Mouse (Mus musculus): ENCODE measurements around the gene Ctnnd2. TPM values are rescaled to one million over a fixed set of nuclear protein-coding genes. Genes with fewer than 3 reads are reported as not detected.

The Ctnnd2 gene
- polyA plus RNA-seq, 1 experiment from 2014 or later = 0.85 TPM

DNA sequence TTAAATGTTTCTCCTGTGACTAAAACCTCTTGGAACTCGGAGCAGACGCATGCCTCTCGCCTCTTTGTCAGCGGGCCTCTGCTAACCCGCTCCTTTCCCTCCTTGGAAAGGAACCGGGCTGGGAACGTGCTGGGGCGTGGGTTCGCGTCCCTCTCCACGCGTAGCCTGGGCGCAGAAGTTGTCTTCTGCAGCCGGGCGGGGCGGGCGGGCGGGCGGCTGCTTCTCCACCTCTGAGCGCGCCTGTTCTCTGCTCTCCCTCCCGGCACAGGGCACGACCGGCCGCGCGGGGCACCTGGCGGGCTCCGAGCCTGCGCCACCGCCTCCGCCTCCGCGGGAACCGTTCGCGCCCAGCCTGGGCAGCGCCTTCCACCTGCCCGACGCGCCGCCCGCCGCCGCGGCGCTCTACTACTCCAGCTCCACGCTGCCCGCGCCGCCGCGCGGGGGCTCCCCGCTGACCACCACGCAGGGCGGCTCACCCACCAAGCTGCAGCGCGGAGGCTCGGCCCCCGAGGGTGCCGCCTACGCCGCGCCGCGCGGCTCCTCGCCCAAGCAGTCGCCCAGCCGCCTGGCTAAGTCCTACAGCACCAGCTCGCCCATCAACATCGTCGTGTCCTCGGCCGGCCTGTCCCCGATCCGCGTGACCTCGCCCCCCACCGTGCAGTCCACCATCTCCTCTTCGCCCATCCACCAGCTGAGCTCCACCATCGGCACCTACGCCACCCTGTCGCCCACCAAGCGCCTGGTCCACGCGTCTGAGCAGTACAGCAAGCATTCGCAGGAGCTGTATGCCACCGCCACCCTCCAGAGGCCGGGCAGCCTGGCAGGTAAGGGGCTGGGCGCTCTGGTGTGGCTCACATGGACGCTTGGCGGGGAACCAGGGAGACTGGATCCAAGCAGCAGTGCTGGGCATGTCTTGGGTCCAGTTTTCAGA is 474.4 kb downstream of the Ctnnd2 start:
- ATAC-seq (replicated peaks; ENCODE audit: low FRiP score) = no peak
- DNase-seq (ENCODE audit: low spot score) = peak; percentile 33
- H3K9me3 ChIP-seq (ENCODE audit: control insufficient read depth, low read length) = no peaks in the 10 kb centered on the region
- no peak overlapping the region for H3K27ac ChIP-seq (ENCODE audit: low read depth, low read length)
- no peaks in the 10 kb centered on the region for H3K36me3 ChIP-seq (ENCODE audit: control insufficient read depth, insufficient read depth, low read length)
- H3K9ac ChIP-seq (ENCODE audit: low read depth, low read length) = no peak overlapping the region
- H3K27me3 ChIP-seq (replicated peaks; ENCODE audit: control insufficient read depth, insufficient read depth, low read length) = peaks cover 28% of the 10 kb centered on the region
- H3K4me2 ChIP-seq = peak overlapping the region; percentile 78
- peak overlapping the region; percentile 52 for H3K4me3 ChIP-seq (ENCODE audit: low read depth, low read length)
- H3K4me1 ChIP-seq (replicated peaks; ENCODE audit: control insufficient read depth, insufficient read depth, low read length) = no peaks in the 10 kb centered on the region
- WGBS = 2% methylated on average over 79 of the region's 94 CpGs

DNA sequence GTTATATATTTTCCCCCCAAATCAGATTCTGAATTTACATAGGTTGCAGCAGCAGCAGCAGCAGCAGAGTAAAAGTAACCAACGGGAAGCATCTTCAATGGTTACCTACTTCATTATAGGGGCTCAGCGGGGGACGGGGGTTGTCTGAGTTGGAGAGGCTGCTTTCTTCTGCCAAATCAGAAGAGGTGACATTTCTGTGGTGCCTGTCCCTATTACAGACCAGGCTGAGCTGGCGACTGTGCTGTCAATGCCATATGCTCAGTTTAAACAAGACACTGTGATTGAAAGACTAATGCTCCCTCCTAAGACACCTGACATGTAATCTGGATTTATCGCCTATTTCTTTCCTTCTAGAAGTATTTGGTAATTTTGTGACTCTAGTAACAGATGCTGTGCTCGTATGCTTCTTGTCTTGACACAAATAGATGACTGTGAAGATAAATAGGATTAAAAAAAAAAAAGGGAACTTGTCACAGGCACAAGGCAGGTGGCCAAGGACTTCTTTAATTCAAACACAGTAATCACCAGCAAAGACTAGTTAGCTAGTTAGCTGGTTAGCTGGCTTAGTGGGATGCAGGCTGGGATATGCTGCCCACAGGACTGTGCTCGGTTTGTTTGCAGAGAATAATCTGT is 475.4 kb downstream of the Ctnnd2 start:
- H3K27me3 ChIP-seq (replicated peaks; ENCODE audit: control insufficient read depth, insufficient read depth, low read length) = peaks cover 28% of the 10 kb centered on the region
- H3K4me2 ChIP-seq = no peak overlapping the region
- H3K9ac ChIP-seq (ENCODE audit: low read depth, low read length) = no peak overlapping the region
- ATAC-seq (replicated peaks; ENCODE audit: low FRiP score) = no peak
- H3K36me3 ChIP-seq (ENCODE audit: control insufficient read depth, insufficient read depth, low read length) = no peaks in the 10 kb centered on the region
- no peak for DNase-seq (ENCODE audit: low spot score)
- WGBS = 34% methylated on average over 7 of the region's 7 CpGs
- no peak overlapping the region for H3K4me3 ChIP-seq (ENCODE audit: low read depth, low read length)
- no peaks in the 10 kb centered on the region for H3K9me3 ChIP-seq (ENCODE audit: control insufficient read depth, low read length)
- H3K4me1 ChIP-seq (replicated peaks; ENCODE audit: control insufficient read depth, insufficient read depth, low read length) = no peaks in the 10 kb centered on the region
- H3K27ac ChIP-seq (ENCODE audit: low read depth, low read length) = no peak overlapping the region

DNA sequence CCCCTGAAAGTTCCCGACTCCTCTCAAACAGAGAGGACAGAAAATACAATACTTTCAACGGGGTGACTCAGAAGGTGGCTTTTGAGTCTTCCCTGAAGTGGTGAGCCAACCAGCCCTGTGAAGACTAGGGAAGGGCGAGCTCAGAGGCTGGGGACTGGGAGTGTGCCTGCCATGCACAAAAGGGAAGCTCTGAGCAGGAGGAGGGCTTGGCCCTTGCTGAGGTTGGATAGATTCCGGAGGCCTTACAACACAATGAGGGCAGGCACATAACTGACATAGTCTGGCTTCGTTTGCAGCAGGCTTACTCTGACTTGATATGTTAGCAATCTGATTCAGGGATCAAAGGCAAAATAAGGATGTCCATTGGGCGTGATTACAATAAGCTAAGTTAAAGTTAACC is 477.6 kb downstream of the Ctnnd2 start:
- Histone ChIP-seq H3K4me3 (ENCODE audit: low read depth, low read length) (no peak overlapping the region), H3K4me1 (replicated peaks; ENCODE audit: control insufficient read depth, insufficient read depth, low read length) (no peaks in the 10 kb centered on the region), H3K4me2 (no peak overlapping the region), H3K9ac (ENCODE audit: low read depth, low read length) (no peak overlapping the region), H3K27ac (ENCODE audit: low read depth, low read length) (no peak overlapping the region), H3K9me3 (ENCODE audit: control insufficient read depth, low read length) (no peaks in the 10 kb centered on the region), H3K36me3 (ENCODE audit: control insufficient read depth, insufficient read depth, low read length) (no peaks in the 10 kb centered on the region), H3K27me3 (replicated peaks; ENCODE audit: control insufficient read depth, insufficient read depth, low read length) (peaks cover 28% of the 10 kb centered on the region)
- WGBS = 56% methylated on average over 6 of the region's 6 CpGs
- DNase-seq (ENCODE audit: low spot score) = no peak
- no peak for ATAC-seq (replicated peaks; ENCODE audit: low FRiP score)

DNA sequence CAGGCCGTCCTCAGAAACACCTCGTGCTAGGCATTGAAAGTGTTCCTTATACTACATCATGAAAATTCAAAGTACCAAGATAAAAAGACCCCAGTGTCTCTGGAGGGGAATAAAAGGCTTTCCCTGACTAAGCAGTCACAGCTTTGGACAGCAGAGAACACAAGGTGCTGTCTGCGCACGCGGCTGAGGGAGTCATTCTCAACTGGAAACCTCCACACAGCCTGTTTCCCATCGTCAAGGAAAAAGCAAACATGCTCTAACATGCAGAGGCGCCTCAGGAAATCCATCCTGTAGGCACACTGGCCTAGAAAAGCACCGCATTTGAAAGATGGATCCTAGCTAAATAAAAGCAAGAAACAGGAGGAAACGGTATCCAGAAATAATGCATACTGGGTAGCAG is 483.0 kb downstream of the Ctnnd2 start:
- Histone ChIP-seq H3K27me3 (replicated peaks; ENCODE audit: control insufficient read depth, insufficient read depth, low read length) (no peaks in the 10 kb centered on the region), H3K4me1 (replicated peaks; ENCODE audit: control insufficient read depth, insufficient read depth, low read length) (no peaks in the 10 kb centered on the region), H3K36me3 (ENCODE audit: control insufficient read depth, insufficient read depth, low read length) (no peaks in the 10 kb centered on the region), H3K4me3 (ENCODE audit: low read depth, low read length) (no peak overlapping the region), H3K9me3 (ENCODE audit: control insufficient read depth, low read length) (no peaks in the 10 kb centered on the region), H3K27ac (ENCODE audit: low read depth, low read length) (no peak overlapping the region), H3K4me2 (no peak overlapping the region), H3K9ac (ENCODE audit: low read depth, low read length) (no peak overlapping the region)
- DNase-seq (ENCODE audit: low spot score) = no peak
- WGBS = 73% methylated on average over 9 of the region's 9 CpGs
- no peak for ATAC-seq (replicated peaks; ENCODE audit: low FRiP score)

DNA sequence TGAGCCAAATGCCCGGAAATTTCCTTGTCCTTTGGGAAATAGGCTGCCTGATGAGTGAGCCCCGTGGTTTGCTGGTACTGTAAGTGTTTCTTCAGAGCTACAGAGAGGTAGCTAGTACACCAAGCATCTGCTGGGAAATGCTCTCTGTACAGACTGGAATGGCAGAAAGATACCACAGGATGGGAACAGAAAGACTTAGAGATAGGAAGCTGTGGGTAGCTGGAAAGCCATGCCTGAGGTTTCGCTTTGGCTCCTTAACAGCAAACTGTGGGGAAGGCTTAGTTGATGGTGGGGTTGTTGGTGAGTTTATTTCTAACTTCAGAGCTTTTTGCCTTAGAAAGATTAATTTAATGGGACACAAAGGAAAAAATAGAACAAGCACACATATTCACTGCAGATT is 485.2 kb downstream of the Ctnnd2 start:
- no peaks in the 10 kb centered on the region for H3K27me3 ChIP-seq (replicated peaks; ENCODE audit: control insufficient read depth, insufficient read depth, low read length)
- WGBS = 76% methylated on average over 3 of the region's 3 CpGs
- ATAC-seq (replicated peaks; ENCODE audit: low FRiP score) (no peak), DNase-seq (ENCODE audit: low spot score) (no peak)
- H3K4me2 ChIP-seq = no peak overlapping the region
- no peak overlapping the region for H3K4me3 ChIP-seq (ENCODE audit: low read depth, low read length)
- no peaks in the 10 kb centered on the region for H3K36me3 ChIP-seq (ENCODE audit: control insufficient read depth, insufficient read depth, low read length)
- H3K4me1 ChIP-seq (replicated peaks; ENCODE audit: control insufficient read depth, insufficient read depth, low read length) = no peaks in the 10 kb centered on the region
- no peak overlapping the region for H3K27ac ChIP-seq (ENCODE audit: low read depth, low read length)
- no peaks in the 10 kb centered on the region for H3K9me3 ChIP-seq (ENCODE audit: control insufficient read depth, low read length)
- H3K9ac ChIP-seq (ENCODE audit: low read depth, low read length) = no peak overlapping the region

DNA sequence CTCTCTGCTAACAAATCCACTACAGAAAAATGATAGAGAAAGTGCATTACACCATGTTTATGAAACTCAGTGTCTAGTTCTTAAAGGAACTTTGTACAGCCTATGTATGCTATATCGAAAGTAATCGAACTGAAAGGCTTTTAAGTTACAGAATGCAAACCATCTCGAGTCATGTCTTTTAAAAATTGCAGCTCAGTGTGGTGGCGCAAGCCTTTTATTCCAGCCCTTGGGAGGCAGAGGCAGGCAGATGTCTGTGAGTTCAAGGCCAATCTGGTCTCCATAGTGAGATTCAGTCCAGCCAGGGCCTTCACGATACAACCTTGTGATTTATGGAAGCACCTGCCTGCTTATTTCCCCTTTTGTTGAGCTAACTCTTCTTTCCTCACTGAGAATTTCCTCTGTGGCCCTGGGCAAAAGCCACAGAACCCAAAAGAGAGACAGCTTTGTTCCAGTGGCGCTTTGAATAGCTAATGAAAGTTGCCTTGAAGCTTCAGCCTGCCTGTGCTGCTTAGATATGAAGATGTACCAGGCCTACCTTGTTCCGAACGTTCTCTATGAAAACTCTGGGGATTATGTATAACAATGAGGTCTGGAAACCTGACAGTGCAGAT is 488.3 kb downstream of the Ctnnd2 start:
- DNase-seq (ENCODE audit: low spot score) (no peak), ATAC-seq (replicated peaks; ENCODE audit: low FRiP score) (no peak)
- no peak overlapping the region for H3K4me3 ChIP-seq (ENCODE audit: low read depth, low read length)
- no peak overlapping the region for H3K4me2 ChIP-seq
- WGBS = 74% methylated on average over 8 of the region's 8 CpGs
- no peaks in the 10 kb centered on the region for H3K4me1 ChIP-seq (replicated peaks; ENCODE audit: control insufficient read depth, insufficient read depth, low read length)
- no peak overlapping the region for H3K27ac ChIP-seq (ENCODE audit: low read depth, low read length)
- H3K27me3 ChIP-seq (replicated peaks; ENCODE audit: control insufficient read depth, insufficient read depth, low read length) = no peaks in the 10 kb centered on the region
- no peaks in the 10 kb centered on the region for H3K36me3 ChIP-seq (ENCODE audit: control insufficient read depth, insufficient read depth, low read length)
- H3K9me3 ChIP-seq (ENCODE audit: control insufficient read depth, low read length) = no peaks in the 10 kb centered on the region
- H3K9ac ChIP-seq (ENCODE audit: low read depth, low read length) = no peak overlapping the region

DNA sequence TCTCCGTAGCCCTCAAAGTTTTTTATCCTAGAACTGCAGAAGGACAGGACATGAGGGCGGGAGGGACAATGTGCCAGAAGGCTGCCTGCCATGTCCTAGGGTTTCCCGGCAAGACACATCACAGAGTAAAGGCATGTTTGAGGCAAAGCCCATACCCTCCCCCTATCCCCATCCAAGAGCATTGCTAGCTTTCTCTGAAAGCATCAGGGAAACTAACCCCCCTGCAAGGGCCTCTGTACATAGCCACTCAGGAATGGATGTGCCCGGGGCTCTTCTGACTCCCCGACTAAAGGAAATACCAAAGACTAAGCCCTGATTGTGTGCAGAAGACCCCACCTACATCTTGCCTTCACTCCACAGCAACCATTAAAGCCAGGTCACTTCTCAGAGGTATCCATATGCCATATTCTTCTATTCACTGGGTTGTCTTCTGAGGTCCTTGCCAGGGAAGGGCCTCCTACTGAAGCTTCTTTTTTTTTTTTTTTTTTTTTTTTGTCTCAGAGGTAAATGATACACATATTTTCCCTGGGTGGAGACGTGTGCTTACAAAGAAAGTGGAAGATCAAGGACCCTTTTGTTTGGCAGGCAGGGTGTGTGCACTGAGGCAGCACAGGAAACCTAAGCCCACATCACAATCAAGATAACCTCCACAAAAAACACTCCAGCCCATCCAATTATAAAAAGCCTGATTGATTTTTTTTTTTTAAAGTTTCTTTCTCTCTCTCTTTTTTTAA is 489.5 kb downstream of the Ctnnd2 start:
- 68% methylated on average over 6 of the region's 6 CpGs for WGBS
- no peak for ATAC-seq (replicated peaks; ENCODE audit: low FRiP score)

DNA sequence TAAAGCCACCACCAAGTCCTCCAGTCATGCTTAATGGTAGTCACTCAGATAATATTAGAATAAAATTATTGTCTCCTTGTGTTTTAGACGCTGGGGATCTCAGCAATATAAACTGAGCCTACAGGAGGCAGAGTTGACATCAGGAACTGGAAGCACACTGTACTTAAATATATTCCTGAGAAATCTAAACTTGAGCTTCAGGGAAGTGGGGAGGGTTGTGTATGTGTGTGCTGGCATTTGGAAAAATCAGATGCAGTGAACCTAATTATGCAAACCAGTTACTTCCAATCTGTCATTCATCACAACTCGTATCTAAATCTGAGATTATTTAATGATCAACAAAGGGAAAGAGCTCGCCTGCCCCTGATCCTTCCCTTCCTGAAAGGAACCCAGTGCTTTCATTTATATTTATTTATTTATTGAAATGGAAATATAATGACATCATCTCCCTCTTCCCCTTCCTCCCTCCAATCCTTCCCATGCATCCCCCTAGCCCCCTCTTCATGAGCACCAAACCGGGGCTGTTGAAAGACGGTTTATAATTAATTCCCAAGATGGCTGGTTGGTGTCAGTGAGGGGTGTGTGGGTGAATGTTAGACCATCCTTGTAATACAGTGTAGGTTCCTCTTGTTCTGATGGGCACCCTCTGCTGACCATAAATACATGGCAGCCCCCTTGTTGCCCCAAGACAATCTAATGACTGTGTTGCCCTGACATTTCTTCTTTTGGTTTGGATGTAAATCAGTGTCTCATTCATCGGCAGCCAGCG is 495.6 kb downstream of the Ctnnd2 start:
- no peak for ATAC-seq (replicated peaks; ENCODE audit: low FRiP score)
- Histone ChIP-seq H3K9me3 (ENCODE audit: control insufficient read depth, low read length) (no peaks in the 10 kb centered on the region), H3K27ac (ENCODE audit: low read depth, low read length) (no peak overlapping the region), H3K9ac (ENCODE audit: low read depth, low read length) (no peak overlapping the region), H3K4me2 (no peak overlapping the region), H3K4me3 (ENCODE audit: low read depth, low read length) (no peak overlapping the region), H3K36me3 (ENCODE audit: control insufficient read depth, insufficient read depth, low read length) (no peaks in the 10 kb centered on the region), H3K27me3 (replicated peaks; ENCODE audit: control insufficient read depth, insufficient read depth, low read length) (no peaks in the 10 kb centered on the region), H3K4me1 (replicated peaks; ENCODE audit: control insufficient read depth, insufficient read depth, low read length) (no peaks in the 10 kb centered on the region)
- DNase-seq (ENCODE audit: low spot score) = no peak
- 79% methylated on average over 7 of the region's 7 CpGs for WGBS

More for the DNA sequence above, 489.5 kb downstream of the Ctnnd2 start:
- no peaks in the 10 kb centered on the region for H3K9me3 ChIP-seq (ENCODE audit: control insufficient read depth, low read length)
- no peak overlapping the region for H3K9ac ChIP-seq (ENCODE audit: low read depth, low read length)
- H3K27ac ChIP-seq (ENCODE audit: low read depth, low read length) = no peak overlapping the region
- H3K36me3 ChIP-seq (ENCODE audit: control insufficient read depth, insufficient read depth, low read length) = no peaks in the 10 kb centered on the region
- no peak overlapping the region for H3K4me3 ChIP-seq (ENCODE audit: low read depth, low read length)
- H3K4me2 ChIP-seq = no peak overlapping the region
- no peak for DNase-seq (ENCODE audit: low spot score)
- no peaks in the 10 kb centered on the region for H3K4me1 ChIP-seq (replicated peaks; ENCODE audit: control insufficient read depth, insufficient read depth, low read length)
- no peaks in the 10 kb centered on the region for H3K27me3 ChIP-seq (replicated peaks; ENCODE audit: control insufficient read depth, insufficient read depth, low read length)
